Mouse (Mus musculus) lung, postnatal 0 days (tissue): ENCODE data around the gene Pold2. TPM values are rescaled to one million over a fixed set of nuclear protein-coding genes. Genes with fewer than 3 reads are reported as not detected.

Source experiments
- ATAC-seq: fragments of 200-750 bp; cut with Nextera tagmentation; 2 replicates; pipeline ENCODE4 v1.8.0; 2017; ENCODE audit warnings: moderate library complexity
- DNase-seq: peaks from one replicate; pipeline ENCODE4 v3.0.0-alpha.2; 2016; ENCODE audit warnings: low spot score
- H3K27ac ChIP-seq: fragments of 300-500 bp; sonication (generic); 2 replicates; pipeline ENCODE4 v1.5.1; 2014; ENCODE audit warnings: antibody characterized with exemption, mild to moderate bottlenecking, low read length, mixed read lengths
- H3K27me3 ChIP-seq: fragments of 300-500 bp; sonication (generic); replicated peaks from 2 replicates; pipeline ENCODE4 v1.6.1; 2014; ENCODE audit warnings: low read length, mixed read lengths; ENCODE audit not compliant: insufficient read depth
- H3K36me3 ChIP-seq: fragments of 300-500 bp; sonication (generic); 2 replicates; pipeline ENCODE4 v1.6.1; 2014; ENCODE audit warnings: low read length, mixed read lengths; ENCODE audit not compliant: insufficient read depth
- H3K4me1 ChIP-seq: fragments of 300-500 bp; sonication (generic); 2 replicates; pipeline ENCODE4 v1.6.1; 2014; ENCODE audit warnings: antibody characterized with exemption, low read depth, low read length, mixed read lengths; ENCODE audit not compliant: insufficient read depth
- H3K4me2 ChIP-seq: fragments of 300-500 bp; sonication (generic); replicated peaks from 2 replicates; pipeline ENCODE4 v1.6.1; 2014; ENCODE audit warnings: low read depth, mild to moderate bottlenecking, low read length, moderate library complexity, mixed read lengths
- H3K4me3 ChIP-seq: fragments of 300-500 bp; sonication (generic); 2 replicates; pipeline ENCODE4 v1.5.1; 2014; ENCODE audit warnings: low read depth, low read length
- H3K9ac ChIP-seq: fragments of 300-500 bp; sonication (generic); replicated peaks from 2 replicates; pipeline ENCODE4 v1.6.1; 2014; ENCODE audit warnings: low read depth, mild to moderate bottlenecking
- H3K9me3 ChIP-seq: fragments of 300-500 bp; sonication (generic); 2 replicates; pipeline ENCODE4 v1.6.1; 2016; ENCODE audit warnings: low read length, mixed read lengths
- CTCF ChIP-seq: IDR thresholded peaks from 2 replicates; pipeline ENCODE4 v1.5.1; 2016; ENCODE audit warnings: antibody characterized with exemption, mild to moderate bottlenecking
- EP300 ChIP-seq: IDR thresholded peaks from 2 replicates; pipeline ENCODE4 v1.6.1; 2016; ENCODE audit warnings: antibody characterized with exemption, mild to moderate bottlenecking, control low read depth
- WGBS: fragments of 180-500 bp; shearing (Covaris S2); extraction: QIAGEN DNeasy Blood & Tissue Kit; methylation state at CpG from one replicate; pipeline ENCODE4 v1.1.7; 2014; 5-methylcytosine and 5-hydroxymethylcytosine counted together
- polyA plus RNA-seq: library from polyadenylated mRNA; unstranded; fragments of >200 nt; fragmentation: Nextera tagmentation; extraction: Ambion mirVana; gene quantifications from 2 replicates; pipeline ENCODE4 v1.2.1, GENCODE M21; 2015

The Pold2 gene
- polyA plus RNA-seq, 1 experiment from 2014 or later: 30.1 TPM

DNA sequence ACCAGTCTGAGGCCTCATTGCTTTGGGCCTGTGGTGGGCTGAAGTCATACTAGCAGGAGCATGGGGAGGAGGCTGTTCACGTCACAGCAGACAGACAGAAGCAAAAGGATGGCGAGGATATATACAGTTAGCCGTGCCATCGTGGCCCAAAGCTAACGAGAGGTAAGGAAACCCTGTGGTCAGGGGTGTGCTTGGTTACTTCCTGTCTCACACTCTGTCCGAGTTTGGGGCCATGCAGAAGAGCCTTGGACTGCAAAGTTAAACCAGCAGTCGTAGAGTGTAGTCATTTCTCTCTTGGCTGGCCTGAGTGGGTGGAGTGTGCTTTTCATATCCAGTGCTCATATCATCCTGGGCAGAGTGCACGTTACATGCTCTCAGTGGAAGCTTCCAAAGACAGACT lies 4.4 kb upstream of the Pold2 start:
- H3K27ac ChIP-seq: no peak overlapping the region
- ATAC-seq (no peak), DNase-seq (no peak)
- H3K9me3 ChIP-seq: no peaks in the 10 kb centered on the region
- H3K36me3 ChIP-seq: no peaks in the 10 kb centered on the region
- no peak for TF ChIP-seq EP300
- TF ChIP-seq CTCF: no peak
- 55% methylated on average over 8 of the region's 8 CpGs for WGBS
- H3K4me1 ChIP-seq: peaks cover under 1% of the 10 kb centered on the region; the same call in 1 of the 2 replicates
- no peaks in the 10 kb centered on the region for H3K27me3 ChIP-seq
- no peak overlapping the region for H3K9ac ChIP-seq
- H3K4me3 ChIP-seq: no peak overlapping the region
- H3K4me2 ChIP-seq: no peak overlapping the region

DNA sequence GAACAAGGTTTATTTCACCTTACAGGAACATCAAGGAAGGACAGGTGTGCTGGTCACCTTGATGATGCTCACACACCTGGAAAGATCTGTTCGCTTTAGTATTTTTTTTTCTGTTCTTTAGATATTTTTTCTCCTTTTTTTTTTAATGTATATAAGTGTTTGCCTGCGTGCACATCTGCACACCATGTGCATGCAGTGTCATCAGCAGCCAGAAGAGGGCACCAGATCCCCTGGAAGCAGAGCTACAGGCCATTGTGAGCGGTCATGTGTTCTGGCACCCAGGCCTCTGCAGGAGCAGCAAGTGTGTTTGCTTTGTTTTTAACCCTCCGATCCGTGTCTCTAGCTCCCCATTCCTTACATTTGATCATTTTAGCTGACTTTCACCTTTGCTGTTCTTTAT lies 1.8 kb upstream of the Pold2 start:
- TF ChIP-seq CTCF (peak; percentile 78), EP300 (no peak)
- no peak for ATAC-seq
- peaks cover 5% of the 10 kb centered on the region; the same call in 1 of the 2 replicates for H3K4me1 ChIP-seq
- H3K27ac ChIP-seq: no peak overlapping the region
- no peak overlapping the region for H3K9ac ChIP-seq
- H3K4me3 ChIP-seq: no peak overlapping the region
- no peaks in the 10 kb centered on the region for H3K27me3 ChIP-seq
- WGBS: 48% methylated on average over 5 of the region's 5 CpGs
- H3K9me3 ChIP-seq: no peaks in the 10 kb centered on the region
- peak; percentile 75 for DNase-seq
- no peaks in the 10 kb centered on the region for H3K36me3 ChIP-seq
- H3K4me2 ChIP-seq: no peak overlapping the region

DNA sequence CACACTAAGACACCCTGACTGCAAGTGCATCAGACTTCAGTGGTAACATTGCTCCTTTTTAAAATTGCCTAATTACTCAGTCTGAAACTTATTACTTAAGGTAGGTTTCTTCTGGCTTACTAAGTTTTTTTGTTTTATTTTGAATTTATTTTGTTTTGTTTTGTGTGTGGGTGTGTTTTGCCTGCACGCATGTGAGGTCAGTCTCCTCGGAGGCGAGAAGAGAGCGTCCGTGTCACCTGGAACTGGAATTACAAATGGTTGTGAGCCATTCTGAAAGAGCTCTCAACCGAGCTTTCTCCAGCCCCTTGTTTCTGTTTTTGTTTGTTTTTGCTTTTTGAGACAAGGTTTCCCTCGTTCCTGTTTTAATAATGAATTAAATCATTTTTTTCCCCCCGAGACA lies 569 bp upstream of the Pold2 start:
- Histone ChIP-seq H3K4me3 (peak overlapping the region; percentile 65; the same call in 1 of the 2 replicates), H3K27me3 (no peaks in the 10 kb centered on the region), H3K9me3 (no peaks in the 10 kb centered on the region), H3K9ac (no peak overlapping the region), H3K27ac (peak overlapping the region; percentile 80), H3K4me2 (peak overlapping the region; percentile 68), H3K36me3 (peaks cover 8% of the 10 kb centered on the region; the same call in 1 of the 2 replicates), H3K4me1 (peaks cover 5% of the 10 kb centered on the region; the same call in 1 of the 2 replicates)
- DNase-seq (no peak), ATAC-seq (no peak)
- peak; percentile 8; the same call in 1 of the 2 replicates for TF ChIP-seq EP300
- no peak for TF ChIP-seq CTCF
- WGBS: 13% methylated on average over 8 of the region's 8 CpGs

DNA sequence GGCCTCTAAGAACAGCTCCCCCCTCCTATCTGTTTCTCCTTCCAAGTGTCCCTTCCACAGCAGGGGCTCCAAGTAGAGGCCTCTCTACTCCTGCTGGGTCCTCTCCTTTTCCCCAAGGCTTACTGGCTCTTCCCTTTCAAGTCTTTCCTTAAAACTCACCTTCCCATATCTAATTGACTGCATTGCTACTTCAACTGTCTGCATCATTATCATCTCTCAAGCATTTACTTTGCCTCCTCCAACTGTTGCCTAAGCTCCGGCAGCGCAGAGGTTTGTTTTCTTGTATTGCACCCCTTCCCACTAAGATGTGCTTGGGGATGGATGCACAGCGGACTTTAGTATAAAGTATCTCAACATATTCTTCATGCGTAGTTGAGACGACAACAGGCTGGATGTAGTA lies 671 bp downstream of the Pold2 start:
- peaks cover 5% of the 10 kb centered on the region; the same call in 1 of the 2 replicates for H3K4me1 ChIP-seq
- peak overlapping the region; percentile 68 for H3K4me2 ChIP-seq
- H3K9me3 ChIP-seq: no peaks in the 10 kb centered on the region
- no peak for TF ChIP-seq EP300
- TF ChIP-seq CTCF: no peak
- H3K4me3 ChIP-seq: peak overlapping the region; percentile 65
- WGBS: 3% methylated on average over 5 of the region's 5 CpGs
- no peak overlapping the region for H3K27ac ChIP-seq
- DNase-seq (no peak), ATAC-seq (no peak)
- H3K36me3 ChIP-seq: peaks cover 20% of the 10 kb centered on the region; the same call in 1 of the 2 replicates
- H3K9ac ChIP-seq: 0 out of 2 replicates have a peak overlapping the region, but pooled peaks have one; percentile 39
- H3K27me3 ChIP-seq: no peaks in the 10 kb centered on the region

DNA sequence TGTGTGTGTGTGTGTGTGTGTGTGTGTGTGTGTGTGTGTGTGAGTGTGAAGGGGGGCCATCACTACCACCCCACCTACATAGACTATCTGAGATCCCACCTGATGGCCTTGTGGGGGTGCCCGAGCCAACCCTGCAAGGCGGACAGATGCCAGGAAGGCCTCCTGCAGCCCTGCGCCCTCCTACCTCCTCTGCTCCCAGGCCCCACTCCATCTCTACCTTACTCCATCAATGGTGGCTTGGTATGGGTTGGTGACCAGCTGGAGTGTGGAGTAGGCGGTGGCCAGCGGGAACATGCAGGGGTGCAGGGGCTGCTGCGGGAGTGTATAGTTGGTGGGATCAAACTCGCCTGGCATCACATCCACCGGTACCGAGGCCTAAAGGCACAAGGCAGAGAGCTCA lies 4.9 kb downstream of the Pold2 start:
- DNase-seq (no peak), ATAC-seq (no peak)
- Histone ChIP-seq H3K4me1 (peaks cover 5% of the 10 kb centered on the region; the same call in 1 of the 2 replicates), H3K27me3 (no peaks in the 10 kb centered on the region), H3K36me3 (peaks cover 29% of the 10 kb centered on the region; the same call in 1 of the 2 replicates), H3K4me3 (no peak overlapping the region), H3K27ac (no peak overlapping the region), H3K9me3 (no peaks in the 10 kb centered on the region), H3K9ac (no peak overlapping the region), H3K4me2 (no peak overlapping the region)
- 98% methylated on average over 9 of the region's 9 CpGs for WGBS
- TF ChIP-seq CTCF: no peak

DNA sequence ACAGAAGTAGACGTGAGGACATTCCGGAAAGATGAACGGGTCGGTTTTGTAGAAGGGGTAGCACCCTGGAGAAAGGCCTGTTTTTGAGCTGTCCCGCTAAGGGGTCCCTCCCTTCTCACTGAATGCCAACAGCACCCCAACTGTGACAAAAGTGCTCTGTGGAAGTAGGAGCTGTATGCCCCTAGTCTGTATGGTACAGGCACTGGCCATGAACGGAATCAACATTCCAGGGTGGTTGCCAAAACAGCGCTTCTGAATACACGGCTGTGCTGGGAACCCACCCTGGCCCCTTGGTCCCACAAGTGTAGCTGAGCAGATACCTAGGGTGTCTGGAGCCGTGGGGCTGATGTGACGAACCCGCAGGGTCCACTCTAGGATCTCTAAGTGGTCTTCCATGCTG lies 5.4 kb downstream of the Pold2 start:
- ATAC-seq (no peak), DNase-seq (no peak)
- Histone ChIP-seq H3K4me1 (peaks cover 5% of the 10 kb centered on the region; the same call in 1 of the 2 replicates), H3K27ac (no peak overlapping the region), H3K27me3 (no peaks in the 10 kb centered on the region), H3K4me2 (no peak overlapping the region), H3K9ac (no peak overlapping the region), H3K36me3 (peaks cover 29% of the 10 kb centered on the region; the same call in 1 of the 2 replicates), H3K4me3 (no peak overlapping the region), H3K9me3 (no peaks in the 10 kb centered on the region)
- 92% methylated on average over 11 of the region's 11 CpGs for WGBS
- no peak for TF ChIP-seq CTCF
- no peak for TF ChIP-seq EP300

DNA sequence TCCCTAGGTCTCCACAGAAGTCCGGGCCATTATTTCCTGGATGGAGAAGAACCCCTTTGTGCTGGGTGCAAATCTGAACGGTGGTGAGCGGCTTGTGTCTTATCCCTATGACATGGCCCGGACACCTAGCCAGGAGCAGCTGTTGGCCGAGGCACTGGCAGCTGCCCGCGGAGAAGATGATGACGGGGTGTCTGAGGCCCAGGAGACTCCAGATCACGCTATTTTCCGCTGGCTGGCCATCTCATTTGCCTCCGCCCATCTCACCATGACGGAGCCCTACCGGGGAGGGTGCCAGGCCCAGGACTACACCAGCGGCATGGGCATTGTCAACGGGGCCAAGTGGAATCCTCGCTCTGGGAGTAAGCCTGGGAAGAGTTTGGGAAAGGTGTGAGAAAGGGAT lies 8.0 kb downstream of the Pold2 start:
- Histone ChIP-seq H3K9ac (no peak overlapping the region), H3K27me3 (no peaks in the 10 kb centered on the region), H3K4me3 (no peak overlapping the region), H3K36me3 (peaks cover 29% of the 10 kb centered on the region; the same call in 1 of the 2 replicates), H3K9me3 (no peaks in the 10 kb centered on the region), H3K4me2 (no peak overlapping the region), H3K27ac (no peak overlapping the region), H3K4me1 (no peaks in the 10 kb centered on the region)
- DNase-seq: no peak
- TF ChIP-seq EP300: no peak
- ATAC-seq: no peak
- 84% methylated on average over 16 of the region's 16 CpGs for WGBS
